Mouse (Mus musculus) intestine, embryonic 14.5 days (tissue): ENCODE data around the gene Trim7. TPM values are rescaled to one million over a fixed set of nuclear protein-coding genes. Genes with fewer than 3 reads are reported as not detected.
"Not testable (repeated sequence)": the region's sequence is repeated elsewhere in the genome, so short reads cannot be mapped to it uniquely, and the experiment has no call there.

ENCODE experiments used
- ATAC-seq: fragments of 200-750 bp; cut with Nextera tagmentation; replicated peaks from 2 replicates; pipeline ENCODE4 v1.8.0; 2017; ENCODE audit warnings: low read depth, moderate number of reproducible peaks, moderate TSS enrichment, moderate library complexity; ENCODE audit not compliant: low FRiP score, low TSS enrichment
- DNase-seq: peaks from one replicate; pipeline ENCODE4 v3.0.0-alpha.2; 2018; ENCODE audit warnings: low spot score
- H3K27ac ChIP-seq: fragments of 300-500 bp; sonication (generic); 2 replicates; pipeline ENCODE4 v1.5.1; 2014; ENCODE audit warnings: low read depth, mild to moderate bottlenecking, control low read depth
- H3K27me3 ChIP-seq: fragments of 300-500 bp; sonication (generic); replicated peaks from 2 replicates; pipeline ENCODE4 v1.6.1; 2014; ENCODE audit warnings: low read length, control low read depth; ENCODE audit not compliant: control insufficient read depth, insufficient read depth
- H3K36me3 ChIP-seq: fragments of 300-500 bp; sonication (generic); 2 replicates; pipeline ENCODE4 v1.6.1; 2014; ENCODE audit warnings: low read length, control low read depth; ENCODE audit not compliant: control insufficient read depth, insufficient read depth
- H3K4me1 ChIP-seq: fragments of 300-500 bp; sonication (generic); replicated peaks from 2 replicates; pipeline ENCODE4 v1.6.1; 2014; ENCODE audit warnings: low read length, control low read depth, mixed read lengths; ENCODE audit not compliant: control insufficient read depth, insufficient read depth
- H3K4me2 ChIP-seq: fragments of 300-500 bp; sonication (generic); 2 replicates; pipeline ENCODE4 v1.6.1; 2014; ENCODE audit warnings: low read length
- H3K4me3 ChIP-seq: fragments of 300-500 bp; sonication (generic); 2 replicates; pipeline ENCODE4 v1.5.1; 2014; ENCODE audit warnings: low read depth, low read length, control low read depth, mixed read lengths
- H3K9ac ChIP-seq: fragments of 300-500 bp; sonication (generic); 2 replicates; pipeline ENCODE4 v1.6.1; 2014; ENCODE audit warnings: mild to moderate bottlenecking, low read length
- H3K9me3 ChIP-seq: fragments of 300-500 bp; sonication (generic); 2 replicates; pipeline ENCODE4 v1.6.1; 2016; ENCODE audit warnings: low read length, control low read depth; ENCODE audit not compliant: control insufficient read depth
- WGBS: fragments of 180-500 bp; shearing (Covaris S2); extraction: QIAGEN DNeasy Blood & Tissue Kit; methylation state at CpG from one replicate; pipeline ENCODE4 v1.1.7; 2014; 5-methylcytosine and 5-hydroxymethylcytosine counted together
- polyA plus RNA-seq: library from polyadenylated mRNA; unstranded; fragments of >200 nt; fragmentation: Nextera tagmentation; extraction: Ambion mirVana; gene quantifications from 2 replicates; pipeline ENCODE4 v1.2.1, GENCODE M21; 2014

Trim7 gene
- 1.4 and 1.5 TPM in 2 replicates for polyA plus RNA-seq

DNA sequence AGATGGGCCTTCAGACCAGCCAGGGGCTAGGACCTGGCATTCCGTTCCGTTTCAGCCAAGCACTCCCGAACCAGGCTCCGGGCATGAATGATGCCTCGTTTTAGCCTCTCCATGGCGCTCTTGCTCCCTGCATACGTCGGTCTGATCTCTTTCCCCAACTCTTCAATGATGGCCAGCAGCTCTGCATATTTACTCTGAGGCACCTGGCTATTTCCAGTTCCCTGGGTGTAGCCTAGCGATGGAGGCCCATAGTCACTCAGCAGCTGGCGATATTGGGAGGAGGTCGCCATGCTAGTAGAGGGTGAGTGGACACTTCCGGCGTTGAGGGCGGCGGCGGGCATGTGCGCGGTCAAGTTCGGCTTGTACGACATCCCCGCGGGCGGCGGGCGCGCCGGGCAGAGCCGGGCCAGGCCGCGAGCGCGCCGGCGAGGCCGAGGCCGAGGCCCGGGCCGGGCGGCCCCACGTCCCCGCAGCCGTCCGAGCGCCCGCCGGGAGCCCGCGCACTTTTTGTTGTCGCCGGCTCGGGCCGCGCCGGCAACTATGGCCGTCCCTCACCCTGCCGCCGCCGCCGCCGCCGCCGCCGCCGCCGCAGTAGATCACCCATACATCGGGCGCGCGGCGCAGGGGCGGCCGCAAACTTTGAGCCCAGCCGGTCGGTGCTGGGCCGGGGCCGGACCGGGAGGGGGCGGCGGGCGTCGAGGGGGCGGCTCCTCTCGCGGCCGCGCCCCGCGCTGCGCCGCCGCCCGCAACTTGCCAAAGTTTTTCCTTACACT lies at the start of gene Trim7, which contains the start of gene Gm12184:
TSS of gene Trim7 (plus strand) at position 162 of the 773 bp plus-strand sequence.
TSS of gene Gm12184 (minus strand) at position 677 of the 773 bp plus-strand sequence.
- H3K9me3 ChIP-seq, H3K36me3 ChIP-seq, DNase-seq, H3K27me3 ChIP-seq: not testable (repeated sequence)
- H3K4me2 ChIP-seq: peak within 1 kb of the TSS; percentile 46
- H3K27ac ChIP-seq: peak within 1 kb of the TSS; percentile 43; the same call in 1 of the 2 replicates
- peak within 1 kb of the TSS; percentile 51 for H3K4me3 ChIP-seq
- 0% methylated on average over 34 of the region's 92 CpGs for WGBS
- peaks cover 13% of the 10 kb centered on the region; the same call in 1 of the 2 replicates for H3K4me1 ChIP-seq
- peak; percentile 82 for ATAC-seq
- H3K9ac ChIP-seq: peak within 1 kb of the TSS; percentile 38

DNA sequence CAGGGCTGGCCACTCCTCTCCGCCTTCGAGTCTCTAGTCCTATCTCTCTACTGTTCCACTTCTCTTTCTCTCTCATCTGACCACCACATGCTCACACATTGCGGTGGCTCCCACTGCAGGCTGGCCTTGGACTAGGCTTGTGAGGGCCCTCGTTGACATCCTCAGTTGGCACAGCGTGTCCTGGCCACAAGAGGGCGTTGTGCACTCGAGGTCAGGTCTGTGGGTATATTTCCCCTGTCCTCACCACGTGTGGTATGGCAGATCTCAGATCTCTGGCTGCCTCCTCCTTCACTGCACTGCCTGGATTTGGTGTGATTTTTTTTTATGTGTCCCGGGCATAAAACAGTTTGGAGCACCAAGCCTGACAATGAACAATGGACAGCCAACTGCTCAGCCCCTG lies 49.3 kb upstream of the Trim7 start:
- 50% methylated on average over 9 of the region's 9 CpGs for WGBS
- H3K9me3 ChIP-seq: no peaks in the 10 kb centered on the region
- H3K4me2 ChIP-seq: no peak overlapping the region
- no peak overlapping the region for H3K4me3 ChIP-seq
- no peaks in the 10 kb centered on the region for H3K27me3 ChIP-seq
- H3K27ac ChIP-seq: no peak overlapping the region
- H3K4me1 ChIP-seq: no peaks in the 10 kb centered on the region
- ATAC-seq (no peak), DNase-seq (no peak)
- H3K9ac ChIP-seq: no peak overlapping the region
- H3K36me3 ChIP-seq: no peaks in the 10 kb centered on the region

DNA sequence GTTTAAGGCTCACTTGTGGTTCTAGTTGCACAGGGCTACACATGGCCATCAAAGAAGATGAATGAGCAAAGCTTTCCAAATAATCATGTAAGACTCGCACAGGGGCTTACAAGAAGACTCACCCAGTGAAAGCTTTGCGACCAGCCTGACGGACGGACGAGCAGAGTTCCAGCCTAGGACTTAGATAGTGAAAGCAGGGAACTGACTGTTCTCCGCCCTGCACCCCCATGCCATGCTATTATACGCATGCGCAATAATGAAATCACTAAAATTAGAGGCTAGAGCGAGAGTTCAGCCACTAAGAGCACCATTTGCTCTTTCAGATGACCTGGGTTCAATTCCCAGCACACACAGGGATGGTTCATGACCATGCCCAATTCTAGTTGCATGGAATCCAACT lies 48.6 kb upstream of the Trim7 start:
- 83% methylated on average over 9 of the region's 9 CpGs for WGBS
- no peak overlapping the region for H3K4me3 ChIP-seq
- no peak for ATAC-seq

DNA sequence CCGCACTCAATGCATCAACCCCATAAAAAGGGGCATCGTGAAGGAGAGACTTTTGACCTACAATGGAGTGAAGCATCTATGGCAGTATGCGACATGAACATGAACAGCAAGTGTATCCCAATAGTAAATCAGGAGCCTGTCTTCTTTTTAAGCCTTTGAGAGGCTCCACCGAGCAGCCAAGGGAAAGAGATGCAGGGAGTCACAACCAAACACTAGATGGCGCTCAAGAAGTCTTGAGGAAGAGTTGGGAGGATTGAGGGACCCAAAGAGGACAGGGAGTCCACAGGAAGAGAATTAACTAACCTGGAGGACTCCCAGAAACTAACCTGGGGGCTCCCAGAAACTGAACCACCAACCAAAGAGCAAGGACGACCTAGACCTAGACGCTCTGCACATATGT lies 46.5 kb upstream of the Trim7 start:
- no peaks in the 10 kb centered on the region for H3K4me1 ChIP-seq
- ATAC-seq (no peak), DNase-seq (no peak)
- H3K36me3 ChIP-seq: no peaks in the 10 kb centered on the region
- no peaks in the 10 kb centered on the region for H3K27me3 ChIP-seq
- no peaks in the 10 kb centered on the region for H3K9me3 ChIP-seq
- no peak overlapping the region for H3K4me3 ChIP-seq
- no peak overlapping the region for H3K4me2 ChIP-seq
- H3K9ac ChIP-seq: no peak overlapping the region
- no peak overlapping the region for H3K27ac ChIP-seq
- 34% methylated on average over 7 of the region's 7 CpGs for WGBS

More for the DNA sequence above, 48.6 kb upstream of the Trim7 start:
- DNase-seq: no peak
- H3K9ac ChIP-seq: no peak overlapping the region
- H3K36me3 ChIP-seq: no peaks in the 10 kb centered on the region
- no peaks in the 10 kb centered on the region for H3K27me3 ChIP-seq
- no peak overlapping the region for H3K4me2 ChIP-seq
- no peaks in the 10 kb centered on the region for H3K9me3 ChIP-seq
- H3K27ac ChIP-seq: no peak overlapping the region
- H3K4me1 ChIP-seq: no peaks in the 10 kb centered on the region

DNA sequence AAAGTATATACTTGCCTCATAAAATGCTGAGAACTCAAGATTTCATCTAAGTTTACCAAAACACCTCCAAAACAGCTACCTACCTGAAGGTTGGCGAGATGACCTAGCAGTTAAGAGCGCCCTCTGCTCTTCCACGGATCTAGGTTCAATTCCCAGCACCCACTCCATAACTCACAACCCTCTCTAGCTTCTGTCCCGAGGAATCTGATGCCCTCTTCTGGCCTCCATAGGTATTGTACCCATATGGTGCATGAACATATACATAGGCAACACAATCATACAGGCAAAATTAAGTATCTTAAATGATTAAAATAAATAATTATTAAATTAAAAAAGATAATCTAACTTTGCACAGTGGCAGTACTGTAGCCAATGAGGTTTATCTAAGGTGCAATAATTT lies 43.7 kb upstream of the Trim7 start:
- no peaks in the 10 kb centered on the region for H3K4me1 ChIP-seq
- ATAC-seq: no peak
- H3K4me3 ChIP-seq: no peak overlapping the region
- no peak for DNase-seq
- no peaks in the 10 kb centered on the region for H3K36me3 ChIP-seq
- 84% methylated on average over 4 of the region's 4 CpGs for WGBS
- no peak overlapping the region for H3K4me2 ChIP-seq
- H3K27me3 ChIP-seq: no peaks in the 10 kb centered on the region
- H3K9me3 ChIP-seq: no peaks in the 10 kb centered on the region
- no peak overlapping the region for H3K27ac ChIP-seq
- no peak overlapping the region for H3K9ac ChIP-seq

DNA sequence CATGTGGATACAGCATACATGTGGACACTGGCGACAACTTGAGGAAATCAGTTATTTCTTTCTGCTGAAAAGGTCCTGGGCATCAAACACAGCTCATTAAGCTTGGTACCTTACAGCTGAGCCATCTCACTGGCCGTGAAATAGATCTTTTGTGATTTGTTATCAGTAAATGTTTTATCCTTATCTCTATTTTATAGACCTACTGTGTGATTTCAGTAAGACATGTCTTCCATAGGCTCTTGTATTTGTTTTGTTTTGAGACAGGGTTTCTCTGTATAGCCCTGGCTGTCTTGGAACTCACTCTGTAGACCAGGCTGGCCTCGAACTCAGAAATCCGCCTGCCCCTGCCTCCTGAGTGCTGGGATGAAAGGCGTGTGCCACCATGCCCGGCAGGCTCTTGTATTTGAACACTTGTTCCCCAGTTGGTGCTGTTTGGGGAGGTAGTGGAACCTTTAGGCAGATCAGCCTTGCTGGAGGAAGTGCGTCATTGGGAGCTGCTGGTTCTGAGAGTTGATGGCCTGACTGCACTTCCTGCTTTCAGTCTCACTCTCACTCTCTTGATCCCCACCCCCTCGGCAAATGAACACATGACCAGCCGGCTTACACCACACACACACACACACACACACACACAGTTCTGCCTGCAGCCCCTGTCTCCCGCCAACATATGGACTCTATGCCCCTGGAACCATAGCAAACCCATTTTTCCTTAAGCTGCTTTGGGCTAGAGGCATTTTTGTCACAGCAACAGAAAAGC lies 38.3 kb upstream of the Trim7 start:
- DNase-seq: no peak
- H3K4me2 ChIP-seq: peak overlapping the region; percentile 59
- H3K9ac ChIP-seq: no peak overlapping the region
- peak overlapping the region; percentile 33; the same call in 1 of the 2 replicates for H3K4me3 ChIP-seq
- no peak overlapping the region for H3K27ac ChIP-seq
- H3K9me3 ChIP-seq: no peaks in the 10 kb centered on the region
- ATAC-seq: peak; percentile 58; the same call in 1 of the 2 replicates
- H3K4me1 ChIP-seq: peaks cover 4% of the 10 kb centered on the region; the same call in 1 of the 2 replicates
- 46% methylated on average over 10 of the region's 10 CpGs for WGBS
- no peaks in the 10 kb centered on the region for H3K36me3 ChIP-seq
- no peaks in the 10 kb centered on the region for H3K27me3 ChIP-seq

DNA sequence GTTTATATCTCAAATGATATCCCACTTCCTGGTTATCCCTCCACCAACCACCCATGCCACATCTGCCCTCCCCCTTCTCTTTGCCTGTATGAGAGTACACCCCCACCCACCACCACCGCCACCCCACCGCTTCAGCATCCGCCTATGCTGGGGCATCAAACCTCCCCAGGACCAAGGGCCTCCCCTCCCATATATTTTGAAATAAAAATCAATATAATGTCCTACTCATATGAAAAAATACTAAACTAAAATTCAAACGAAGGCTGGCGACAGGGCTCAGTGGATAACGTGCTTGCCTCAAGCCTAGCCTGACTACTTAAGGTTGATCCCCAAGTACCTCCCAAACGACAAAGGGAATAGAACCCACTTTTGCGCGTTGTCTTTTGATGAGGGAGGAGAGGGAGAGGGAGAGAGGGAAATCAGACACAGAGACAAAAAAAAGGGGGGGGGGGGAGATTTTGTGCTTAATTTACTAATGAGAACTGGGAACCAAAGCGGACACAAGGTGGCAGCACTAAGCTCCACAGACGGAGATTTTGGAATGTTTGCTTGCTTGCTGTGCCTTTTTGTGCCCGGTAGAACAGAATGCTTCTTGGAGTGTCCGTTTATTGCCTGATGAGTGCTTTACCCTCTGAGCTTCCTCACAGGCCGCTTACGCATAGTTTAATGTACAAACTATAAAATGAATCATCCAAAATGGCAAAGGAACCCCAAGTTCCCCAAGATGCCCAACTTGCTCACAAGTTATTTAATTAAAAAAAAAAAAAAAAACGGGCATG lies 37.4 kb upstream of the Trim7 start:
- DNase-seq (peak; percentile 81), ATAC-seq (peak; percentile 67)
- H3K27me3 ChIP-seq: no peaks in the 10 kb centered on the region
- no peaks in the 10 kb centered on the region for H3K36me3 ChIP-seq
- 9% methylated on average over 16 of the region's 16 CpGs for WGBS
- peak overlapping the region; percentile 23; the same call in 1 of the 2 replicates for H3K9ac ChIP-seq
- H3K4me3 ChIP-seq: peak overlapping the region; percentile 33
- H3K9me3 ChIP-seq: no peaks in the 10 kb centered on the region
- H3K4me2 ChIP-seq: peak overlapping the region; percentile 59
- H3K27ac ChIP-seq: no peak overlapping the region
- peaks cover 4% of the 10 kb centered on the region; the same call in 1 of the 2 replicates for H3K4me1 ChIP-seq

DNA sequence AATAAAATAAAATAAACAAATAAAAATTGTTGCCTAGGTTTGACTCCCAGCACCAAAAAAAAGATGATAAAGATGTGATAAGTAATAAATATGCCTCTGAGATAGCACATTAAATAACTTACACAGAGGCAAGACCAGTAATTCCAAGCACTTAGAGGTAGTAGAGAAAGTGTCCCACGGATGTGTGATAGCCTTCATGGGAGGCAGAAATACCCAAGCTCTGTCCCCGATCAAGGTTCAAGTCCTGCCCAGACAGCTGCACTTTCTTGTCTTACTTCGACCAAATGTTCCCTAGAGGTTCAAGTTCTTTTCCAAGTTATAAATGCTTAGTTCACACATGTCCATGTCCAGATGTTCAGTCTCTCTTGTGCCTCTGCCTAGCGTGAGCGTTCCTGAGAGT lies 36.7 kb upstream of the Trim7 start:
- ATAC-seq (no peak), DNase-seq (no peak)
- H3K27me3 ChIP-seq: no peaks in the 10 kb centered on the region
- H3K27ac ChIP-seq: no peak overlapping the region
- no peak overlapping the region for H3K9ac ChIP-seq
- peaks cover 4% of the 10 kb centered on the region; the same call in 1 of the 2 replicates for H3K4me1 ChIP-seq
- 87% methylated on average over 5 of the region's 5 CpGs for WGBS
- no peak overlapping the region for H3K4me3 ChIP-seq
- H3K9me3 ChIP-seq: no peaks in the 10 kb centered on the region
- H3K4me2 ChIP-seq: no peak overlapping the region
- no peaks in the 10 kb centered on the region for H3K36me3 ChIP-seq
